Mouse (Mus musculus): ENCODE results near the gene Hk1. TPM values are rescaled to one million over a fixed set of nuclear protein-coding genes. Genes with fewer than 3 reads are reported as not detected.

Hk1 gene
- polyA plus RNA-seq, 1 experiment from 2014 or later = 11.1 TPM

DNA sequence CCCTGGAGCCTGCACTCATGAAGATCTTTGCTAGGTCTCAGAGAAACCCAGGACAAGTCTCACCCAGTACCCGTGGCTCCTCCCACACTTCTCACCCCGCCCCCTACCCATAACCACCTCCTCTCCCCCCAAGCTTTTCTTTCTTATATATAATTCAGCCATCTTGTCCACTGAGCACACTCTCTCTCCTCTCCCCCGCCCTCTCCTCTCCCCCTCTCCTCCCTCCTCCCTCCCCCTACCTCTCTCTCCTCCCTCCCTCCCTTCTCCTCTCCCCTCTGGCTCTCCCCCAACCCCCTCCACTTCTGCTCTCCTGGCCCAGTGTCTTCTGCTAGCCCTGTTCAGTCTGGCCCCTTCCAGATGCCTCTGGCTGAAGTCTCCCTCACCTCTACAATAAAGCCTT lies 100.6 kb downstream of the Hk1 start:
- 64% methylated on average over 3 of the region's 3 CpGs for WGBS
- Histone ChIP-seq H3K9me3 (ENCODE audit: control insufficient read depth) (no peaks in the 10 kb centered on the region), H3K27ac (ENCODE audit: low read depth, low read length) (no peak overlapping the region), H3K9ac (ENCODE audit: low read depth, low read length) (no peak overlapping the region), H3K4me1 (replicated peaks; ENCODE audit: control insufficient read depth, insufficient read depth, low read length) (no peaks in the 10 kb centered on the region), H3K36me3 (ENCODE audit: control insufficient read depth, insufficient read depth) (peaks cover 16% of the 10 kb centered on the region), H3K4me3 (ENCODE audit: low read depth, low read length) (no peak overlapping the region), H3K27me3 (replicated peaks; ENCODE audit: control insufficient read depth, insufficient read depth, low read length) (no peaks in the 10 kb centered on the region), H3K4me2 (replicated peaks; ENCODE audit: low read depth) (no peak overlapping the region)
- no peak for TF ChIP-seq CTCF (IDR thresholded peaks at IDR 0.05; ENCODE audit: low read depth)
- no peak for ATAC-seq

DNA sequence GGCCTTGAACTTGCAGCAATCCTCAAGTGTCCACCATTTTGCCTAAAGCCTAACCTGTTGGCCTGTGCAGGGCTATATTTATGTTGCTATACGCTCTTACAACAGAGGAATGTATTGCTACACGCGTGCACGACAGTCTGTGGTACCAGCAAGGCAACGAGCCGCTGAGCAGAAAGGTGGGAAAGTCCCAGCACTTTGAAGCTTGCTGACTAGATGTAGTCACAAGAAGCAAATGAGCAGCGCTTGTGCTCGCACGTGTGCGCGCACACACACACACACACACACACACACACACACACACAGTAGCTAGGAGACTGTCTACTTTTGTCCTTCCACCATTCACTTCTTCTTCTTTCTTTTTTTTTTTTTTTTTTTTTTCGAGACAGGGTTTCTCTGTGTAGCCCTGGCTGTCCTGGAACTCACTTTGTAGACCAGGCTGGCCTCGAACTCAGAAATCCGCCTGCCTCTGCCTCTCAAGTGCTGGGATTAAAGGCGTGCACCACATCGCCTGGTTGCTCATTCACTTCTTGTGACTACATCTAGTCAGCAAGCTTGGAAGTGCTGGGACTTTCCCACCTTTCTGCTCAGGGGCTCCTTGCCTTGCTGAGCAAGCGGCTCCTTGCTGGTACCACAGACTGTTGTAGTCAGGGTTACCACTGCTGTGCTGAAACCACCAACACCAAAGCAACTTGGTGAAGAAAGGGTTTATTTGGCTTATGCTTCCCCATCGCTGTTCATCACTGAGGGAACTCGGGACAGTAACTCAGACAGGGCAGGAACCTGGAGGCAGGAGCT lies 102.0 kb downstream of the Hk1 start:
- Histone ChIP-seq H3K9ac (ENCODE audit: low read depth, low read length) (no peak overlapping the region), H3K4me1 (replicated peaks; ENCODE audit: control insufficient read depth, insufficient read depth, low read length) (no peaks in the 10 kb centered on the region), H3K4me3 (ENCODE audit: low read depth, low read length) (no peak overlapping the region), H3K4me2 (replicated peaks; ENCODE audit: low read depth) (no peak overlapping the region), H3K9me3 (ENCODE audit: control insufficient read depth) (no peaks in the 10 kb centered on the region), H3K36me3 (ENCODE audit: control insufficient read depth, insufficient read depth) (peaks cover 16% of the 10 kb centered on the region), H3K27ac (ENCODE audit: low read depth, low read length) (no peak overlapping the region), H3K27me3 (replicated peaks; ENCODE audit: control insufficient read depth, insufficient read depth, low read length) (no peaks in the 10 kb centered on the region)
- TF ChIP-seq CTCF (IDR thresholded peaks at IDR 0.05; ENCODE audit: low read depth) = no peak
- 94% methylated on average over 18 of the region's 19 CpGs for WGBS
- ATAC-seq = no peak

DNA sequence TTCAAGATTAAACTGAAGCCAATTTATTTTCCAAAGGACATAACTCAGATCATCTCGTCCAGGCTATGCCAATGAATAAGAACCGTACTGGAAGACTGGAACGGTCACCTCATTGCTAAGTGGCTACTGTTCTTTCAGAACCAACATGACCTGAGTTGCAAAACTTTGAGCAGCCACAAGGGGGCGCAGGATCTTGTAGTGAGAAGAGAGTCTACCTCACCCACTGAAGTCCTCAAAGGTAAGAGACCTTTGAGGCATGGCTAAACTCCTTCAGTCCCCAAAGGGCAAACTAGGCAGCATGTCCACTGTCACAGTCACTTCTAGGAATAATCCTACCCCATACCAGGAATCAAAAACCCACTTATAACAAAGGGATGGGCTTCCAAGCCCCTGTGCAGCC lies 104.5 kb downstream of the Hk1 start:
- ATAC-seq = no peak
- no peak overlapping the region for H3K4me2 ChIP-seq (replicated peaks; ENCODE audit: low read depth)
- no peaks in the 10 kb centered on the region for H3K9me3 ChIP-seq (ENCODE audit: control insufficient read depth)
- no peak overlapping the region for H3K4me3 ChIP-seq (ENCODE audit: low read depth, low read length)
- peak; percentile 92 for TF ChIP-seq CTCF (IDR thresholded peaks at IDR 0.05; ENCODE audit: low read depth)
- H3K4me1 ChIP-seq (replicated peaks; ENCODE audit: control insufficient read depth, insufficient read depth, low read length) = no peaks in the 10 kb centered on the region
- no peak overlapping the region for H3K27ac ChIP-seq (ENCODE audit: low read depth, low read length)
- peaks cover 7% of the 10 kb centered on the region; the same call in 1 of the 2 replicates for H3K36me3 ChIP-seq (ENCODE audit: control insufficient read depth, insufficient read depth)
- H3K27me3 ChIP-seq (replicated peaks; ENCODE audit: control insufficient read depth, insufficient read depth, low read length) = no peaks in the 10 kb centered on the region
- no peak overlapping the region for H3K9ac ChIP-seq (ENCODE audit: low read depth, low read length)
- WGBS = 24% methylated on average over 4 of the region's 4 CpGs

DNA sequence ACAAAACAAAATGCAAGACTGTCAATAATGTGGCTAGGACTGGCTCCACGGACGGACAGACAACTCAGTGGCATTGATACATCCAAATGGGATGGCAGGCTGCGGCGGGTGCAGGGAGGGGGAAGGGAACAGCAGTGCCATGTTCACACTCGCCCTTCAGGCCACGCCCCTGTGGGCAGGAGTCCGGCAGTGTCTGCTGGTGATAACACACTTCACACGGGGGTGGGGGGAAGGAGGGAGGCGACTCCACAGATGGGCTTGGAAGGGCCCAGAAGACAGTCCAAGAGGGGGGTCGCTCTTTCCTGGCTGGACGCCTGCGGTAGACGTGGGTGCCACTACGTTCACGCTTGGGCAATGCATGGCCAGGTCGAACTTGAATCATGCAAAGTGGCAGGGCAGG lies 110.4 kb downstream of the Hk1 start:
- Histone ChIP-seq H3K4me3 (ENCODE audit: low read depth, low read length) (no peak overlapping the region), H3K9ac (ENCODE audit: low read depth, low read length) (no peak overlapping the region), H3K4me2 (replicated peaks; ENCODE audit: low read depth) (no peak overlapping the region), H3K4me1 (replicated peaks; ENCODE audit: control insufficient read depth, insufficient read depth, low read length) (no peaks in the 10 kb centered on the region), H3K9me3 (ENCODE audit: control insufficient read depth) (no peaks in the 10 kb centered on the region), H3K27me3 (replicated peaks; ENCODE audit: control insufficient read depth, insufficient read depth, low read length) (no peaks in the 10 kb centered on the region), H3K27ac (ENCODE audit: low read depth, low read length) (no peak overlapping the region), H3K36me3 (ENCODE audit: control insufficient read depth, insufficient read depth) (peaks cover 6% of the 10 kb centered on the region; the same call in 1 of the 2 replicates)
- no peak for ATAC-seq
- WGBS = 75% methylated on average over 16 of the region's 16 CpGs
- no peak for TF ChIP-seq CTCF (IDR thresholded peaks at IDR 0.05; ENCODE audit: low read depth)

DNA sequence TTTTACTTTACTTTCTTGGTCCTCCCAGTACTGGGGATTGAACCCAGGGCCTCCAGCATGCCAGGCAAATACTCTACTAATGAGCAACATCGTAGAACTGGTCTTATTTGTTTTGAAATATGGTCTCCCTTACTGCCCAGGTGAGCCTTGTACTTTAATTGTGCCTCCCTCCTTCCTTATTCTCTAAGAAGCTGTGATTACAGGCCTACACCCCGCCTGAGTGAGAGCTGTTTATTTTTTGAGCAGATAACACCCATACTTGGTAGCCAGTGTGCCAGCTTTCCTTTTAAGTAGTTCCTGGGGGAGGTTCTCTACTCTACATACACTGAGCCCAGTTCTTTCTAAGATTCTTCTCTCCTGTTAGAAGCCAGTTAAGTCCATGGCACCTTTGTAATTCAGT lies 115.4 kb downstream of the Hk1 start:
- H3K36me3 ChIP-seq (ENCODE audit: control insufficient read depth, insufficient read depth) = peaks cover 5% of the 10 kb centered on the region; the same call in 1 of the 2 replicates
- no peak overlapping the region for H3K27ac ChIP-seq (ENCODE audit: low read depth, low read length)
- no peaks in the 10 kb centered on the region for H3K9me3 ChIP-seq (ENCODE audit: control insufficient read depth)
- 23% methylated on average over 2 of the region's 2 CpGs for WGBS
- ATAC-seq = no peak
- H3K27me3 ChIP-seq (replicated peaks; ENCODE audit: control insufficient read depth, insufficient read depth, low read length) = no peaks in the 10 kb centered on the region
- H3K4me3 ChIP-seq (ENCODE audit: low read depth, low read length) = no peak overlapping the region
- TF ChIP-seq CTCF (IDR thresholded peaks at IDR 0.05; ENCODE audit: low read depth) = no peak
- H3K9ac ChIP-seq (ENCODE audit: low read depth, low read length) = no peak overlapping the region
- no peak overlapping the region for H3K4me2 ChIP-seq (replicated peaks; ENCODE audit: low read depth)
- H3K4me1 ChIP-seq (replicated peaks; ENCODE audit: control insufficient read depth, insufficient read depth, low read length) = 0 out of 2 replicates have a peak, but pooled peaks cover 2% of the 10 kb centered on the region

DNA sequence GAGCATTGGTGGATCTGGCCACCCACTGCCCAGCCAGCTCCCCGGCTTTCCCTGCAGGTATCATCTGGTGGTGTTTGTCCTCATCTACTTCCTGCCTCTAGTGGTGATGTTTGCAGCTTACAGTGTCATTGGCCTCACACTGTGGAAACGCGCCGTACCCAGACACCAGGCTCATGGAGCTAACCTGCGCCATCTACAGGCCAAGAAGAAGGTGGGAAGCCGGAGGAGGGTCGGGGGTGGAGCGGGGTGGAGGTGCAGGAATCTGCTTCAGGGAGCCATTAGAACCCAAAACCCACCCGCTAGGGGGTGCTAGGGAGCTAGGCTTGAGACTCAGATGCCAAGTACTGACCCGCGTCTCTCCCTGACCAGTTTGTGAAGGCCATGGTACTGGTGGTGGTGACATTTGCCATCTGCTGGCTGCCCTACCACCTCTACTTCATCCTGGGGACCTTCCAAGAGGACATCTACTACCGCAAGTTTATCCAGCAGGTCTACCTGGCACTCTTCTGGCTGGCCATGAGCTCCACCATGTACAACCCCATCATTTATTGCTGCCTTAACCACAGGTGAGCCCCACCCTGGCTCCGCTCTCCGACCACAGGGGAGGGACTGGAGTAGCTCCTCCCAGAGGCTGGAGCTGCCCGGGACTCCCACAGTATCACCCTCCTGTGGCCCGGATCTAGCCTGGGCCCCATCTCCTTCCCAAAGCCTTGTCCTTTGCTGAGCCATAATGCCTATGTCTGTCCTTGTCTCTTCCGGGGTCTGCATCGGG lies 118.4 kb downstream of the Hk1 start:
- 13% methylated on average over 18 of the region's 18 CpGs for WGBS
- TF ChIP-seq CTCF (IDR thresholded peaks at IDR 0.05; ENCODE audit: low read depth) = peak; percentile 87
- H3K9me3 ChIP-seq (ENCODE audit: control insufficient read depth) = no peaks in the 10 kb centered on the region
- H3K4me1 ChIP-seq (replicated peaks; ENCODE audit: control insufficient read depth, insufficient read depth, low read length) = 0 out of 2 replicates have a peak, but pooled peaks cover 2% of the 10 kb centered on the region
- no peak overlapping the region for H3K4me3 ChIP-seq (ENCODE audit: low read depth, low read length)
- H3K27ac ChIP-seq (ENCODE audit: low read depth, low read length) = no peak overlapping the region
- ATAC-seq = peak; percentile 78
- no peaks in the 10 kb centered on the region for H3K27me3 ChIP-seq (replicated peaks; ENCODE audit: control insufficient read depth, insufficient read depth, low read length)
- no peak overlapping the region; the same call in 1 of the 2 replicates for H3K4me2 ChIP-seq (replicated peaks; ENCODE audit: low read depth)
- no peaks in the 10 kb centered on the region for H3K36me3 ChIP-seq (ENCODE audit: control insufficient read depth, insufficient read depth)
- no peak overlapping the region for H3K9ac ChIP-seq (ENCODE audit: low read depth, low read length)
